Mouse (Mus musculus): ENCODE measurements at regions not wholly inside any gene's neighbourhood (a gene's known extent, or its start where the extent isn't known, plus 50 kb on each side); places are given as distances from the start of the nearest gene placed in this dataset.

- no peaks in the 10 kb centered on the region for H3K36me3 ChIP-seq
- peak; percentile 92 for ATAC-seq (ENCODE audit: low FRiP score)
Observed at GRCm38 (mm10) chr16:65720953-65721352, 94.1 kb upstream of the Vgll3 start.

GRCm38 (mm10) chr16:65725559-65726269 lies 89.3 kb upstream of the Vgll3 start:
- no peak overlapping the region for H3K4me2 ChIP-seq
- WGBS, result 84% methylated on average over 5 of the region's 5 CpGs
- H3K9me3 ChIP-seq, result no peaks in the 10 kb centered on the region
- H3K27ac ChIP-seq, result no peak overlapping the region
- H3K27me3 ChIP-seq, result no peaks in the 10 kb centered on the region
- no peaks in the 10 kb centered on the region for H3K4me1 ChIP-seq (replicated peaks)
- ATAC-seq (ENCODE audit: low FRiP score), result no peak
- no peaks in the 10 kb centered on the region for H3K36me3 ChIP-seq
- H3K9ac ChIP-seq, result no peak overlapping the region
- no peak overlapping the region for H3K4me3 ChIP-seq

More at GRCm38 (mm10) chr16:65720953-65721352, 94.1 kb upstream of the Vgll3 start:
- H3K4me3 ChIP-seq, result no peak overlapping the region
- H3K9ac ChIP-seq, result no peak overlapping the region
- H3K9me3 ChIP-seq, result no peaks in the 10 kb centered on the region
- no peak overlapping the region for H3K4me2 ChIP-seq
- H3K27ac ChIP-seq, result no peak overlapping the region
- WGBS, result 38% methylated on average over 4 of the region's 4 CpGs
- no peaks in the 10 kb centered on the region for H3K27me3 ChIP-seq
- H3K4me1 ChIP-seq (replicated peaks), result no peaks in the 10 kb centered on the region

GRCm38 (mm10) chr16:65726289-65726688 lies 88.8 kb upstream of the Vgll3 start:
- 69% methylated on average over 3 of the region's 3 CpGs for WGBS
- H3K9ac ChIP-seq, result no peak overlapping the region
- no peak overlapping the region for H3K27ac ChIP-seq
- no peak overlapping the region for H3K4me2 ChIP-seq
- ATAC-seq (ENCODE audit: low FRiP score), result no peak
- no peaks in the 10 kb centered on the region for H3K9me3 ChIP-seq
- H3K27me3 ChIP-seq, result no peaks in the 10 kb centered on the region
- no peaks in the 10 kb centered on the region for H3K4me1 ChIP-seq (replicated peaks)
- H3K4me3 ChIP-seq, result no peak overlapping the region
- no peaks in the 10 kb centered on the region for H3K36me3 ChIP-seq

- WGBS, result 65% methylated on average over 4 of the region's 4 CpGs
- Histone ChIP-seq H3K4me2 (no peak overlapping the region), H3K9ac (no peak overlapping the region), H3K27me3 (no peaks in the 10 kb centered on the region), H3K4me3 (no peak overlapping the region), H3K36me3 (no peaks in the 10 kb centered on the region), H3K9me3 (no peaks in the 10 kb centered on the region), H3K4me1 (replicated peaks) (no peaks in the 10 kb centered on the region), H3K27ac (no peak overlapping the region)
- ATAC-seq (ENCODE audit: low FRiP score), result peak; percentile 21; the same call in 1 of the 2 replicates
Observed at GRCm38 (mm10) chr16:65729322-65729721, 85.7 kb upstream of the Vgll3 start.

- H3K36me3 ChIP-seq, result no peaks in the 10 kb centered on the region
- no peak overlapping the region for H3K4me2 ChIP-seq
- H3K27ac ChIP-seq, result no peak overlapping the region
- no peak overlapping the region for H3K4me3 ChIP-seq
- no peaks in the 10 kb centered on the region for H3K4me1 ChIP-seq (replicated peaks)
- no peak overlapping the region for H3K9ac ChIP-seq
- WGBS, result 91% methylated on average over 3 of the region's 3 CpGs
- no peaks in the 10 kb centered on the region for H3K27me3 ChIP-seq
- no peak for ATAC-seq (ENCODE audit: low FRiP score)
- no peaks in the 10 kb centered on the region for H3K9me3 ChIP-seq
Observed at GRCm38 (mm10) chr16:65739652-65740051, 75.4 kb upstream of the Vgll3 start.

- Histone ChIP-seq H3K4me1 (replicated peaks) (no peaks in the 10 kb centered on the region), H3K4me2 (no peak overlapping the region), H3K27ac (no peak overlapping the region), H3K4me3 (no peak overlapping the region), H3K27me3 (no peaks in the 10 kb centered on the region), H3K9me3 (no peaks in the 10 kb centered on the region), H3K9ac (no peak overlapping the region), H3K36me3 (no peaks in the 10 kb centered on the region)
- ATAC-seq (ENCODE audit: low FRiP score), result no peak
Observed at GRCm38 (mm10) chr16:65742951-65743350, 72.1 kb upstream of the Vgll3 start.

- Histone ChIP-seq H3K27me3 (no peaks in the 10 kb centered on the region), H3K4me2 (no peak overlapping the region), H3K27ac (no peak overlapping the region), H3K9ac (no peak overlapping the region), H3K4me1 (replicated peaks) (no peaks in the 10 kb centered on the region), H3K4me3 (no peak overlapping the region), H3K9me3 (no peaks in the 10 kb centered on the region), H3K36me3 (no peaks in the 10 kb centered on the region)
- WGBS, result 35% methylated on average over 2 of the region's 2 CpGs
- no peak for ATAC-seq (ENCODE audit: low FRiP score)
Observed at GRCm38 (mm10) chr16:65755667-65756066, 59.4 kb upstream of the Vgll3 start.

All from hindbrain, embryonic 13.5 days (tissue).